Mouse (Mus musculus) E14TG2a.4 (cell line): ENCODE results near the gene Rhd.

Source experiments
- CTCF ChIP-seq: conservative IDR thresholded peaks from 2 replicates; pipeline ENCODE4 v1.5.1; 2014; ENCODE audit warnings: low read length
- POU5F1 ChIP-seq: IDR thresholded peaks from 2 replicates; pipeline ENCODE4 v1.6.1; 2014; ENCODE audit warnings: low read length, borderline replicate concordance

GRCm38 (mm10) chr4:134853259-134853636 lies 11.1 kb upstream of the Rhd start, which contains the start of gene Maco1:
- TF ChIP-seq CTCF (no peak), POU5F1 (no peak)
